Mouse (Mus musculus): ENCODE measurements around the gene Olfr1368. TPM values are rescaled to one million over a fixed set of nuclear protein-coding genes. Genes with fewer than 3 reads are reported as not detected.
"Not testable (repeated sequence)": the region's sequence is repeated elsewhere in the genome, so short reads cannot be mapped to it uniquely, and the experiment has no call there.

Gene Olfr1368
- polyA plus RNA-seq, 1 experiment from 2014 or later: not detected

DNA sequence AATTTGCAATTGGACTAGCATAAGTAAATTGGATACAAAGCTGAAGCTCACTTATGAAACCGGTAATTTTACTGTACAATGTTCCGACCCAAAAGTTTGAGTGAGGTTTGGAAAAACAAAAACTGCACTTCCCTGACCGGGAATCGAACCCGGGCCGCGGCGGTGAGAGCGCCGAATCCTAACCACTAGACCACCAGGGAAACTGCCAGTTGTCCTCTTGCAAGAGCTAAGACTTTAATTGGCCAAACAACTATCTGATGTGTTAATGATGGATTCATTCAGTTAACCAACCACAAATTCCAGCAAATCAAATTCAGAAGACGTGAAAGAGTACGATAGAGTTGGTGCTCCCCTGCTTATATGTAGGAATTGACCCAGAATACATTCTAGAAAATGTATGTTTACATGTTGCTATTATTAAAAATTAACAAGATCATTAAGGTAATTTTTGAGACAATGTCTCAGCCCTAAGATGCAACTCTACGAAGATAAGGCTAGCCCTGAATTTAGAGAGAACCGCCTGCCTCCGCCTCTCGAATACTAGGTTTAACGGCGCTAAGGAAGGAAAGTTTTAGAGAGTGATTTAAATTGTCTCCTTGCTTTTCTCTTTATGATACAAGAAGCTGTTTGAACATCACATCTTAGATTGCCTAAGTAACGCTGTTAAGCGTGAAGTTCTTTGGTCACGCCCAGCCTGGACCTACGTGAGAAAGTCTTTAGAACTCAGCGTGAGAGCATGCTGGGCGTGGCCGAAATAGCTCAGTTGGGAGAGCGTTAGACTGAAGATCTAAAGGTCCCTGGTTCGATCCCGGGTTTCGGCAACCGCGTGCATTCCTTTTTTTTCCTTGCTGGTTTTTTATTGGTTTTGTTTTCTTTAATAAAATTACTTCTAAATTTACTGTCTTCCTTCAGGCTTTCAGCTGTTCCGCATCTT, 15.3 kb upstream of the Olfr1368 start:
- Histone ChIP-seq H3K4me2 (replicated peaks; ENCODE audit: low read depth, low read length) (peak overlapping the region; percentile 86), H3K27ac (ENCODE audit: low read depth, low read length) (no peak overlapping the region), H3K4me1 (replicated peaks; ENCODE audit: control insufficient read depth, insufficient read depth, low read length) (no peaks in the 10 kb centered on the region), H3K9ac (ENCODE audit: low read depth, low read length) (no peak overlapping the region), H3K9me3 (ENCODE audit: control insufficient read depth, low read length) (no peaks in the 10 kb centered on the region), H3K4me3 (ENCODE audit: low read depth, low read length) (peak overlapping the region; percentile 46), H3K27me3 (ENCODE audit: control insufficient read depth, insufficient read depth, low read length) (no peaks in the 10 kb centered on the region), H3K36me3 (ENCODE audit: control insufficient read depth, insufficient read depth, low read length) (no peaks in the 10 kb centered on the region)
- ATAC-seq (ENCODE audit: low FRiP score) (peak; percentile 89), DNase-seq (ENCODE audit: low spot score) (peak; percentile 98)
- under 1% methylated on average over 32 of the region's 32 CpGs for WGBS

DNA sequence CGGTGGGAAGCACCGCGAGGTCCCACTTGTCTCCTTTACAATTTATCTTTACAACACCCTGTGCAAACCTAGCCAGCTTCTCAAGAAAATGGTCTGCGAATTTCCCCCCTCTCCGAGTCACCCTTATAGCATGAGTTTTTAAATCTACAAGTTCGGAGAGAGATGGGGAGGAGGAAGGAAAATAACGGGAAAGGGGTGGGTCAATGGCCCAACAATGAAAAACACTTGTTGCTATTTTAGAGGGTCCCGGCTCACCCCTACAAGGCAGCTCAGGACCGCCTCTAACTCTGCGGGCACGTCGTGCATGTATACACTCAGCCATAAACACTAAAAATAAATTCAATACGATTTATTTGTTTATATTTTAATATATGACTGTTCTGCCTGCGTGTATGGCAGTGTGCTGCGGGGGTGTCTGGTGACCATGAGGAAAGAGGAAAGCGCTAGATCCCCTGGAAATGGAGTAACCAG, 14.4 kb upstream of the Olfr1368 start:
- ATAC-seq (ENCODE audit: low FRiP score): peak; percentile 34
- no peaks in the 10 kb centered on the region for H3K27me3 ChIP-seq (ENCODE audit: control insufficient read depth, insufficient read depth, low read length)
- peak overlapping the region; percentile 46 for H3K4me3 ChIP-seq (ENCODE audit: low read depth, low read length)
- H3K27ac ChIP-seq (ENCODE audit: low read depth, low read length): no peak overlapping the region
- H3K4me2 ChIP-seq (replicated peaks; ENCODE audit: low read depth, low read length): peak overlapping the region; percentile 86
- no peaks in the 10 kb centered on the region for H3K36me3 ChIP-seq (ENCODE audit: control insufficient read depth, insufficient read depth, low read length)
- H3K9ac ChIP-seq (ENCODE audit: low read depth, low read length): peak overlapping the region; percentile 31
- peak; percentile 52 for DNase-seq (ENCODE audit: low spot score)
- H3K9me3 ChIP-seq (ENCODE audit: control insufficient read depth, low read length): no peaks in the 10 kb centered on the region
- WGBS: under 1% methylated on average over 16 of the region's 16 CpGs
- H3K4me1 ChIP-seq (replicated peaks; ENCODE audit: control insufficient read depth, insufficient read depth, low read length): no peaks in the 10 kb centered on the region

DNA sequence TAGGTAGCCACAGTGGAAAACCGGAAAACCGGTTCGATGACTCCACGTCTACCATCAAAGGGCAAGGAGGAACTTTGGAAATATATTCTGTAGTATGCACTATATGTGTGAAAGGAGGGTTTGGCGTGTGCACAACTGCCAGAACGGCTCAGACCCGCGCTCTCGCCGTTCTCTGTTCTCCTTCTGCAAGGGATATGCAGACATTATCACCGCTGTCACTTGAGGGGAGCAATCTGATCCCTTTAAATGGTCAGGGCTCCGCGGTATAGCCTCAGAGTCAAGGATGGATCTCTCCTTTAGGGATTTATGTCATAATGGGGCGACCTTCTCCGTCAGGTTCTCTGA, 13.8 kb upstream of the Olfr1368 start:
- peak; percentile 61 for DNase-seq (ENCODE audit: low spot score)

DNA sequence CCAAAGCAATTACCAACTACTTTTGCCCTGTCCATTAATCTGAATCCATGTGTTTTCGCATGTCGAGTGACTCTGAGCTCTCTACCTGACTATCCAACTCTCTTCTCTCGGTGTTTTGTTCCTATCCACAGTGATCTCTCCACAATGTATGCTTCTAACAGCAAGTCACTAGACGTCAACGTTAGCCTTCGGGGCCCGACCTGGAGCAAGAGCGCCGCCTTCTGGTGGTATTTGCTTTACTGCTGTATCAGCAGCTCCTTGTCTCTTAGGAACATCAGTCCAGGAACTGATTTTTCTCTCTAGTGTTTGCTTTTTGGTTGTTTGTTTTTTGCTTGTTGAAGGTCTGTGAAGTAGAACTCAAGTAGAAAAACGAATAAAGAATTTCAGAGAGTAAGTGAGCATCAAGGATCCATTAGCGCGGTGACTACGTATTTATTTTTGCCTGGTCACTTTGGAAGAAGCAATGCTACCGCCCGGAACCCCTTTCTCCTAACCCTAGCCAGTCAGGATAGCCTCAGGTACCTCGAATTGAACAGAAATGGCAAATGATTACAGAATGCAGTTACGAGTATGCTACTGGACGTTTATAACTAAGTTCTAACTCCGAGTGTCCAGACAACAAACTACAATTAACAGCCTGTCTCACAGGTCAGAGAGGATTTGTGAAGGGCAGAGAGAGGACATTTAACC, 13.3 kb upstream of the Olfr1368 start:
- H3K36me3 ChIP-seq (ENCODE audit: control insufficient read depth, insufficient read depth, low read length): no peaks in the 10 kb centered on the region
- H3K27ac ChIP-seq (ENCODE audit: low read depth, low read length): no peak overlapping the region
- H3K4me2 ChIP-seq (replicated peaks; ENCODE audit: low read depth, low read length): peak overlapping the region; percentile 86
- H3K4me1 ChIP-seq (replicated peaks; ENCODE audit: control insufficient read depth, insufficient read depth, low read length): no peaks in the 10 kb centered on the region
- no peaks in the 10 kb centered on the region for H3K27me3 ChIP-seq (ENCODE audit: control insufficient read depth, insufficient read depth, low read length)
- no peak overlapping the region for H3K9ac ChIP-seq (ENCODE audit: low read depth, low read length)
- ATAC-seq (ENCODE audit: low FRiP score) (peak; percentile 33), DNase-seq (ENCODE audit: low spot score) (peak; percentile 93)
- no peaks in the 10 kb centered on the region for H3K9me3 ChIP-seq (ENCODE audit: control insufficient read depth, low read length)
- peak overlapping the region; percentile 46 for H3K4me3 ChIP-seq (ENCODE audit: low read depth, low read length)
- WGBS: 2% methylated on average over 19 of the region's 19 CpGs

More for the DNA sequence above, 13.8 kb upstream of the Olfr1368 start:
- no peak for ATAC-seq (ENCODE audit: low FRiP score)
- Histone ChIP-seq H3K4me3 (ENCODE audit: low read depth, low read length) (peak overlapping the region; percentile 46), H3K4me2 (replicated peaks; ENCODE audit: low read depth, low read length) (peak overlapping the region; percentile 86), H3K4me1 (replicated peaks; ENCODE audit: control insufficient read depth, insufficient read depth, low read length) (no peaks in the 10 kb centered on the region), H3K36me3 (ENCODE audit: control insufficient read depth, insufficient read depth, low read length) (no peaks in the 10 kb centered on the region), H3K27ac (ENCODE audit: low read depth, low read length) (no peak overlapping the region), H3K27me3 (ENCODE audit: control insufficient read depth, insufficient read depth, low read length) (no peaks in the 10 kb centered on the region), H3K9ac (ENCODE audit: low read depth, low read length) (peak overlapping the region; percentile 8; the same call in 1 of the 2 replicates), H3K9me3 (ENCODE audit: control insufficient read depth, low read length) (no peaks in the 10 kb centered on the region)
- under 1% methylated on average over 15 of the region's 15 CpGs for WGBS

DNA sequence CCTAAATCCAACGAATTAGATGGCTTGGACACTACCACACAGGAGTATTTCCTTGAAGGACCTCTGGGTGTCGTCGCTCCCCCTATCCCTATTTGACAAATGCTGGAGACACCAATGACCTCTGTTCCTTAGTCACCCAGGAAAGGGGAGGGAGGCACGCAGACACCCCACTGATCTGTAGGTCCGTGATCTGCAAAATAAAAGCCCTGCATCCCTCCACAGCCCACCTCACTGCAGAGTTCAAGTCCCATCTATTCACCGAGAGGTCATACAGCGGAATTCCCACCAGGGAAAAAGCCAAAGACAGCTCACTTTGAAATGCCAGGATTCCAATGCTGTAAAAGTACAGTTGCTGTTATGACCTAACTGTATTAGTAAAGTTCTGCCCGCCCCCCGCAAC, 12.4 kb upstream of the Olfr1368 start:
- WGBS: 8% methylated on average over 9 of the region's 9 CpGs
- H3K36me3 ChIP-seq (ENCODE audit: control insufficient read depth, insufficient read depth, low read length): no peaks in the 10 kb centered on the region

DNA sequence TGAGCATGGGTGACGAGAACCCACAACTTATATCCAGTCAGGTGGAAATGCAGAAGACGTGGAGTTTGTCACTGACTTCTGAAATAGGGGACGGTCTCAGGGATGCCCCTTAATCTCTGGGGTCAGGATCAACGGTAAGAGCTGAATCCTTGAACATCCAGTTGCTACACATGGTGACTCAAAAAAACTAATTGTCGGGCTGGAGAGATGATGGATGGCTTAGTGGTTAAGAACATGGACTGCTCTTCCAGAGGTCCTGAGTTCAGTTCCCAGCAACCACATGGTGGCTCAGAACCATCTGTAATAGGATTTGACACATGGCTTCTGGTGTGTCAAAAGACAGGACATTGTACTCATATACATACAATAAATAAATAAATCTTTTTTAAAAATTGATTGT, 10.2 kb upstream of the Olfr1368 start:
- Histone ChIP-seq H3K4me2 (replicated peaks; ENCODE audit: low read depth, low read length) (no peak overlapping the region), H3K4me1 (replicated peaks; ENCODE audit: control insufficient read depth, insufficient read depth, low read length) (no peaks in the 10 kb centered on the region), H3K36me3 (ENCODE audit: control insufficient read depth, insufficient read depth, low read length) (no peaks in the 10 kb centered on the region), H3K9me3 (ENCODE audit: control insufficient read depth, low read length) (no peaks in the 10 kb centered on the region), H3K4me3 (ENCODE audit: low read depth, low read length) (no peak overlapping the region), H3K27ac (ENCODE audit: low read depth, low read length) (no peak overlapping the region), H3K27me3 (ENCODE audit: control insufficient read depth, insufficient read depth, low read length) (no peaks in the 10 kb centered on the region), H3K9ac (ENCODE audit: low read depth, low read length) (no peak overlapping the region)
- DNase-seq (ENCODE audit: low spot score) (no peak), ATAC-seq (ENCODE audit: low FRiP score) (no peak)
- WGBS: 79% methylated on average over 5 of the region's 5 CpGs

More for the DNA sequence above, 12.4 kb upstream of the Olfr1368 start:
- Histone ChIP-seq H3K4me3 (ENCODE audit: low read depth, low read length) (0 out of 2 replicates have a peak overlapping the region, but pooled peaks have one; percentile 46), H3K4me1 (replicated peaks; ENCODE audit: control insufficient read depth, insufficient read depth, low read length) (no peaks in the 10 kb centered on the region), H3K27ac (ENCODE audit: low read depth, low read length) (no peak overlapping the region), H3K27me3 (ENCODE audit: control insufficient read depth, insufficient read depth, low read length) (no peaks in the 10 kb centered on the region), H3K9ac (ENCODE audit: low read depth, low read length) (no peak overlapping the region), H3K4me2 (replicated peaks; ENCODE audit: low read depth, low read length) (peak overlapping the region; percentile 86), H3K9me3 (ENCODE audit: control insufficient read depth, low read length) (no peaks in the 10 kb centered on the region)
- ATAC-seq (ENCODE audit: low FRiP score) (no peak), DNase-seq (ENCODE audit: low spot score) (no peak)

DNA sequence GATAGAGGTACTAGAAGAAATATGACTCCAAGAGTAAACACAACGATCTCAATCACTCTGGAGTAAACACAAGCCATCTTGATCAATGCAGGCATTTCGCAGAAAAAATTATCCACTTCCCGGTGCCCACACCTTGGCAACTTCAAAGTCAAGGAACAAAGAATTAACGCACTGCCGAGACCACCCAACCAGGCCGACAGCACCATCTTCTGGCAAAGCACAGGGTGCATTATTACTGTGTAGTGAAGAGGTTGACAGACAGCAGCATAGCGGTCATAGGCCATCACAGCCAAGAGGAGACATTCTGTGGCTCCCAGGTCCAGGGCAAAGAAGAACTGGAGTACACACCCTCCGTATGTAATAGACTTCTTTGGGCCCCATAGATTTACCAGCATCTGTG, 3.2 kb downstream of the Olfr1368 start:
- Histone ChIP-seq H3K36me3 (ENCODE audit: control insufficient read depth, insufficient read depth, low read length) (no peaks in the 10 kb centered on the region), H3K9ac (ENCODE audit: low read depth, low read length) (no peak overlapping the region), H3K4me1 (replicated peaks; ENCODE audit: control insufficient read depth, insufficient read depth, low read length) (no peaks in the 10 kb centered on the region), H3K27ac (ENCODE audit: low read depth, low read length) (no peak overlapping the region), H3K9me3 (ENCODE audit: control insufficient read depth, low read length) (no peaks in the 10 kb centered on the region), H3K4me3 (ENCODE audit: low read depth, low read length) (no peak overlapping the region), H3K4me2 (replicated peaks; ENCODE audit: low read depth, low read length) (no peak overlapping the region), H3K27me3 (ENCODE audit: control insufficient read depth, insufficient read depth, low read length) (no peaks in the 10 kb centered on the region)
- ATAC-seq (ENCODE audit: low FRiP score): no peak
- 48% methylated on average over 8 of the region's 8 CpGs for WGBS
- DNase-seq (ENCODE audit: low spot score): no peak

DNA sequence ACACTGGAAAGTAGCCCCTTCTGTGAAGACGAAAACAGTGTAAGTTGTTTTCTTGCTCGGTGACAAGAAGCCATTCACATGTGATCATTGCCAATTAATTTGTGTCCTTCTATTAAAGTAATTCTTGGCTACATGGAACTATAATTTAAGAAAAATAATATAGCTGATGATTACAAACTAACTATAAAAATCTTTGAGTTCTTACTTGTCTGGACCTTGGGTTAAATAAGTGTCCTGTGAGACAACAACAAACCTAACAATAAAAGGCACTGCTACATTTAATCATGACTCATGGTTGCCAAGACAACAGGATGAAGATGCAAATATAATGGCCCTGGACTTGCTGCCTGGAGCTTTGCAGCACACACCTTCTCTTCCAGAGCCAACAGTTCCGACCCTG, 16.3 kb downstream of the Olfr1368 start, which contains the start of gene Olfr263:
Olfr263 (plus strand) TSS at position 301 of the 400 bp plus-strand sequence.
- H3K4me1 ChIP-seq (replicated peaks; ENCODE audit: control insufficient read depth, insufficient read depth, low read length); H3K27ac ChIP-seq (ENCODE audit: low read depth, low read length); H3K4me2 ChIP-seq (replicated peaks; ENCODE audit: low read depth, low read length); H3K36me3 ChIP-seq (ENCODE audit: control insufficient read depth, insufficient read depth, low read length); H3K27me3 ChIP-seq (ENCODE audit: control insufficient read depth, insufficient read depth, low read length); H3K9ac ChIP-seq (ENCODE audit: low read depth, low read length); ATAC-seq (ENCODE audit: low FRiP score); H3K4me3 ChIP-seq (ENCODE audit: low read depth, low read length); DNase-seq (ENCODE audit: low spot score); H3K9me3 ChIP-seq (ENCODE audit: control insufficient read depth, low read length): not testable (repeated sequence)
- 77% methylated on average over 3 of the region's 3 CpGs for WGBS
